Mouse (Mus musculus) lung, adult 10 weeks (tissue): ENCODE data around the gene Epn1. TPM values are rescaled to one million over a fixed set of nuclear protein-coding genes. Genes with fewer than 3 reads are reported as not detected.

Experiments
- polyA plus RNA-seq: library from polyadenylated mRNA; stranded (reverse); fragments of 350-450 nt; fragmentation: Illumina TruSeq; extraction: RNeasy Lipid Tissue Mini Kit (QIAGEN cat#74804); gene quantifications from one replicate; pipeline ENCODE4 v1.2.3, GENCODE M21; 2014; ENCODE audit warnings: low read depth, low replicate concordance; ENCODE audit not compliant: insufficient read depth

Gene Epn1
- 61.0 TPM for polyA plus RNA-seq

GRCm38 (mm10) chr7:5080010-5080751 is at the start of gene Epn1:
Gene Epn1, plus strand, starts transcription at chr7:5080235.

DNA sequence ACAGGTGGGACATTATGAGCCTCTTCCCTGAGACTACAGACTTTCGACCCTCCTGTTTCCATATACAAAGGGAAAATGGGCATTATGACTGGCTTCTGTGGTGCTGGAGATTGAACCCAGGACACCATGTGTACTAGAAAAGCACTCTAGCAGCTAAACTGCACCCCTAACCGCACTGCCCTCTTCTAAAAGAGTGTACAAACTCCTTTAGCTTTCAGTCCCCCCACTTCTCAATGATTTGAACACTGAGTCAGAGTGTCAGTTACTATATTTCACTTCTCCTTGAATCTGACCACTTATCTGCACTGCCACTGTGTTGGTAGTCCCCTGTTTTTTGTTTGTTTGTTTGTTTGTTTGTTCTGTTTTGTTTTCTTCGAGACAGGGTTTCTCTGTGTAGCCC is 46.2 kb upstream of the Epn1 start, which contains the start of gene 4632433K11Rik:
4632433K11Rik (plus strand) TSS at position 301 of the 400 bp plus-strand sequence.

DNA sequence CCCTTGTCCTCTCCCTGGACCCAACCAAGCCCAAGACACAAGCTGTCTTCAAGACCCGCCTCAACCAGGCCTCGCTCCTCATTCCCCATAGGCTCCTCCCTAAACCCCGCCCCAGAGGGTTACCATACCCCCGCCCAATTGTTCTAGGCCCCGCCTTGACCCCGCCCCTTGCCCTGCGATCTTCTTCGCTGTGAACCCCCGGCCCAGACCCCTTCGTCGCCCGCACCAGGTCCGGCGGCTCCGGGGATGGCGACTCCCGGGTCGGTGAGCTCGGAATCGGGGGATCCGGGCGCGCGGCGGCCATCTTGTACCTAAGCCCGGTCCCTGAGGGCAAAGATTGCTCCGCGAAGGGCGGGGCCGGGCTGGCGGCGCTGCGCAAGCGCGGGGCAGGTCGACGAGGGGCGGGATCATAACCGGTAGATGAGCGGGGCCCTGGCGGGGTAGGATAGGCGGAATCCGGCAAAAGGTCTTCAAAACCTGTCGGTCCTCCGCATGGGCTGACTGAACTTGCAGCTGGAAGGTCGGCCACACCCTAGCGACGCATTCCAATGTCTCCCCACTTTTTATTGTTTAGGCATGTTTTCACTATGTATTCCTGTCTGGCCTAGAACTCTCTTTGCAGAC is 41.8 kb upstream of the Epn1 start, which contains the start of gene Zfp784:
Zfp784 (minus strand) TSS at position 338 of the 624 bp plus-strand sequence.

DNA sequence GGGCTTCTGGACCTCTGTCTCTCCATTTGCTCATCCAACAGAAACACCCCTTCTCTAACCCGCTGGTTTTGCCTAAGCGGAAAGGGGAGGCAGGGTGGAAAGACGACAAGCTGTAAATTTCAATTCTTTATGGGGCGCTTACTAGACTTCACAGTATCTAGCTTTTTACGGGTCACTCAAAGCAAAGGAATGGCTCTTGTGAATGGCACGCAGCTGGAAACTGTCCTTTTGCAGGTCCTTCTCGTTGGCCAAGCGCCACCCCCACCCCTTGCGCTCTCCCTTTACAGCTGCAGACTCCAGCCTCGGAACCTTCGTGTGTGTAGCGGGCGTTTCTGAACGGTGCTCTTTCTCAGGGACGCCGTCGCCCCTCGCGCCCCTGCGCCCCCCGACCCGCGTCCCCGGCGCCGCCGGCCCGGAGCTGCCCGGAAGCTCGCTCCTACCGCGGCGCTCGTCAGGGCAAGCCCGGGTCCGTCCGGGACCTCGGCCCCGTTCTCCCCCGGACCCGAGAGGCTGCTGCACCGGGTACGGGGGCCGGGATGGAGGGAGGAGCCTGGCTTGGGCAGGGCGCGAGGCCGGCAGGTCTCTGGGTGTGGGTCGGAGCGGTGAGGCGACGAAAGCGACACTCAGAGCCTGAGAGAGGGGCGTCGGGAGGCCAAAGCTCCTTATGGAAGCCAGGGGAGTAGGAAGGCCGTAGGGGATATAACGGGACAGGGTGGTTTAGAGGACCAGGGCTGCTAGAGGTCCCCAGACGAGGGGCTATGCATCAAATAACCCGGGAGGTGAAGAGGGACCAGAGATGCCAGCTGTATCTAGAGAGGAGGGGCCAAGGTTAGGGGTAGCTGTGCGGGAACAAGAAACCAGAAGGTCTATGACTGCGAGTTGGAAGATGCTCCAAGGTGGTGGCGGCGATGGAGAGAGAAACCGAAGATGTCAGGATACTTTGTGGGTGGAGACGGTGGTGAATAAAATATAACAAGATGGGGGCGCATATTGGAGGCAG is 28.5 kb upstream of the Epn1 start, which contains the start of gene Zfp580:
Zfp580 (plus strand) TSS at position 346 of the 1,000 bp plus-strand sequence.

GRCm38 (mm10) chr7:5061774-5062359 is 18.2 kb upstream of the Epn1 start, which contains the start of gene U2af2:
Gene U2af2, plus strand, starts transcription at chr7:5062143.

DNA sequence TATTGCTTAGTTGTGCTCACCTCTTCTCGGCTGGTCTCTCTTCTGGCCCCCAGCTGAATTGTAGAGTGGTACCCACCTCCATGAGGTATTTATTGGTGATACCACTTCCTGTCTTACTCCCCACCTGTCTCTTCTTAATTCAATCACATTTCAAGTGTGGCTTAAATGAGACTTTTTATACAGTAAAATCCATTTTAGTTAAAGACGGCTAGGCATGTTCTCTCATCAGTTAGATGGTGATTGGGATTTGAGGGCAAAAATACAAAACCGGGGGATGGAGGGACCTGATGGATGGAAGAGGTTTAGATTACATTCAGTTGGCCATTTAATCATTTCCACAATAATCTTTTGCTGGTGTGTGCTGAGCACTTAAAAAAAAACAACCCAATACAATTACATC is 36.8 kb downstream of the Epn1 start, which contains the start of gene Rfpl4:
Rfpl4 (minus strand) TSS at position 101 of the 400 bp plus-strand sequence.

GRCm38 (mm10) chr7:5125549-5126406 is 45.7 kb downstream of the Epn1 start, which contains the start of gene Rasl2-9:
Gene Rasl2-9, minus strand, starts transcription at chr7:5125950.

Other genes with a start within 250 kb of the Epn1 start
- gene Shisa7, start 235.5 kb upstream of the Epn1 start, polyA plus RNA-seq: 0.48 TPM
- gene Isoc2b, start 210.0 kb upstream of the Epn1 start, polyA plus RNA-seq: 15.3 TPM
- gene Isoc2a, start 203.1 kb upstream of the Epn1 start, polyA plus RNA-seq: 15.4 TPM
- not detected for gene Gm36210, start 173.7 kb upstream of the Epn1 start, polyA plus RNA-seq
- 3.6 TPM for gene Zfp628, start 165.0 kb upstream of the Epn1 start, polyA plus RNA-seq
- gene Nat14, start 158.2 kb upstream of the Epn1 start, polyA plus RNA-seq: 6.2 TPM
- gene Ssc5d, start 154.4 kb upstream of the Epn1 start, polyA plus RNA-seq: 1.6 TPM
- gene Sbk2, start 115.8 kb upstream of the Epn1 start, polyA plus RNA-seq: 3.0 TPM
- 4.7 TPM for gene Sbk3, start 109.1 kb upstream of the Epn1 start, polyA plus RNA-seq
- 23.2 TPM for gene Zfp579, start 84.1 kb upstream of the Epn1 start, polyA plus RNA-seq
- 22.7 TPM for gene Zfp524, start 65.8 kb upstream of the Epn1 start, polyA plus RNA-seq
- 14.4 TPM for gene Fiz1, start 65.5 kb upstream of the Epn1 start, polyA plus RNA-seq
- not detected for gene Gm44973, start 64.7 kb upstream of the Epn1 start, polyA plus RNA-seq
- 8.2 TPM for gene Zfp865, start 59.9 kb upstream of the Epn1 start, polyA plus RNA-seq
- gene Ccdc106, start 59.7 kb upstream of the Epn1 start, polyA plus RNA-seq: not detected
- gene 4632433K11Rik, start 46.1 kb upstream of the Epn1 start, polyA plus RNA-seq: not detected
- 2.8 TPM for gene Zfp784, start 41.8 kb upstream of the Epn1 start, polyA plus RNA-seq
- 7.2 TPM for gene Zfp580, start 28.7 kb upstream of the Epn1 start, polyA plus RNA-seq
- 96.1 TPM for gene U2af2, start 18.1 kb upstream of the Epn1 start, polyA plus RNA-seq
- not detected for gene Rfpl4, start 36.7 kb downstream of the Epn1 start, polyA plus RNA-seq
- gene Rasl2-9, start 45.7 kb downstream of the Epn1 start, polyA plus RNA-seq: 0.49 TPM
- gene Vmn1r55, start 69.4 kb downstream of the Epn1 start, polyA plus RNA-seq: not detected
- not detected for gene Vmn1r56, start 116.5 kb downstream of the Epn1 start, polyA plus RNA-seq
- gene Vmn1r57, start 138.3 kb downstream of the Epn1 start, polyA plus RNA-seq: not detected